16 mouse cellular contexts compared by ENCODE assay signal in the genomic region with DNA sequence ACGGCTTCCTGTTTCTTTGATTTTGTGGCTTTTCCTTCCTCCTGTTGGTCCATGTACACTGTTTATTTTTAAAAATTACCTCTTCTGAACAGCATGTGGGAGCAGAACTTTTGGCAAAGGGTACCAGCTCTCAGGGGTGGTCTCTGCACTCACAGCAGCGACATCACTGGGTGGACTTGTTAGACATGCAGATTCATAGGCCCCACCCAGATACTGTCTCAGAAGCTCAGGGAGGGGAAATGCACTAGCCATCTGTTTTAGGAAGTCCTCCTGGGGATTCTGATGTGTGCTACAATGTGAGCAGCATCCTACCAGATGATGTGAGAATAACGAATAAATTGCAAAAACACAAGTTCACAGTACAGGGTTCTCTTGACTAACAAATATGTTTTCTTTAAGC.
DNase-seq lines count a peak whose midpoint lies in the region; ATAC-seq lines count a peak whose summit lies in the region.
"Had no signal": no experiment of that assay in that cellular context is flagged by ENCODE, and none has a peak within 500 bp of the region (broad histone marks: within the 10 kb centered on the region; RNA-seq: fewer than 3 reads in every experiment).

No protein-coding gene starts in this region.

- H3K4me2 ChIP-seq in forebrain, embryonic 13.5 days = no peak overlapping the region
- H3K4me2 ChIP-seq in forebrain, embryonic 11.5 days (ENCODE audit: low read depth, low read length, severe bottlenecking) = no peak overlapping the region
- H3K4me2 ChIP-seq: embryonic facial prominence, embryonic 12.5 days; heart, embryonic 15.5 days; hindbrain, embryonic 15.5 days; liver, embryonic 15.5 days had no signal

- DNase-seq in forebrain, embryonic 11.5 days (ENCODE audit: low spot score) = no peak
- DNase-seq in heart, adult 9 months (ENCODE audit: low spot score in 2 of 2) = peak; percentile 1 to 2
- DNase-seq in heart, postnatal 25 days (ENCODE audit: low spot score) = no peak
- peak; percentile 7 for DNase-seq in brain, adult 2 months (ENCODE audit: low read depth, low spot score)
- DNase-seq in heart, postnatal 14 days = peak; percentile 1 to 2
- no peak for DNase-seq in spleen, adult 12 weeks (ENCODE audit: low spot score)
- DNase-seq in adrenal gland, postnatal 25 days = no peak
- DNase-seq: kidney, adult 18-20 months; kidney, postnatal 10 days; midbrain, embryonic 14.5 days had no signal

- 73% methylated on average over 3 of the region's 3 CpGs for WGBS in forebrain, embryonic 13.5 days
- WGBS in forebrain, embryonic 11.5 days = 62% methylated on average over 3 of the region's 3 CpGs

- ATAC-seq in forebrain, embryonic 13.5 days = peak; percentile 73
- no peak for ATAC-seq in forebrain, embryonic 11.5 days (replicated peaks; ENCODE audit: low FRiP score)
- ATAC-seq: lung, postnatal 0 days had no signal

- intact Hi-C loops in heart, postnatal 25 days (cut with DNase I) = no loop called here
- intact Hi-C loops in heart, postnatal 14 days (cut with DNase I) = loop anchor here (10.0 kb wide), 1 partner anchor 48 kb away; no protein-coding TSS in a partner anchor

- no peaks in the 10 kb centered on the region for H3K27me3 ChIP-seq in forebrain, embryonic 13.5 days
- no peaks in the 10 kb centered on the region for H3K27me3 ChIP-seq in forebrain, embryonic 11.5 days (ENCODE audit: control insufficient read depth, insufficient read depth, low read length)
- H3K27me3 ChIP-seq: embryonic facial prominence, embryonic 12.5 days; heart, embryonic 15.5 days; hindbrain, embryonic 15.5 days; liver, embryonic 15.5 days had no signal

- H3K36me3 ChIP-seq in forebrain, embryonic 13.5 days (ENCODE audit: poor library complexity, severe bottlenecking) = no peaks in the 10 kb centered on the region
- H3K36me3 ChIP-seq in forebrain, embryonic 11.5 days (ENCODE audit: control insufficient read depth, insufficient read depth, low read length) = no peaks in the 10 kb centered on the region
- H3K36me3 ChIP-seq: embryonic facial prominence, embryonic 12.5 days; heart, embryonic 15.5 days; hindbrain, embryonic 15.5 days; liver, embryonic 15.5 days had no signal

- no peak overlapping the region for H3K9ac ChIP-seq in forebrain, embryonic 13.5 days
- no peak overlapping the region for H3K9ac ChIP-seq in forebrain, embryonic 11.5 days (ENCODE audit: low read length)
- H3K9ac ChIP-seq: embryonic facial prominence, embryonic 12.5 days; heart, embryonic 15.5 days; hindbrain, embryonic 15.5 days; liver, embryonic 15.5 days had no signal

- H3K9me3 ChIP-seq in forebrain, embryonic 13.5 days (replicated peaks) = no peaks in the 10 kb centered on the region
- no peaks in the 10 kb centered on the region for H3K9me3 ChIP-seq in forebrain, embryonic 11.5 days (ENCODE audit: control insufficient read depth, low read length)
- H3K9me3 ChIP-seq: embryonic facial prominence, embryonic 12.5 days; heart, embryonic 15.5 days; hindbrain, embryonic 15.5 days; liver, embryonic 15.5 days had no signal

- no peak overlapping the region for H3K4me3 ChIP-seq in forebrain, embryonic 13.5 days
- H3K4me3 ChIP-seq in forebrain, embryonic 11.5 days (ENCODE audit: low read depth, low read length) = no peak overlapping the region
- H3K4me3 ChIP-seq: embryonic facial prominence, embryonic 12.5 days; heart, embryonic 15.5 days; hindbrain, embryonic 15.5 days; liver, embryonic 15.5 days had no signal

- no peak overlapping the region for H3K27ac ChIP-seq in forebrain, embryonic 13.5 days
- H3K27ac ChIP-seq in forebrain, embryonic 11.5 days (ENCODE audit: low read depth, low read length) = no peak overlapping the region
- H3K27ac ChIP-seq: embryonic facial prominence, embryonic 12.5 days; heart, embryonic 15.5 days; hindbrain, embryonic 15.5 days; liver, embryonic 15.5 days had no signal

- H3K4me1 ChIP-seq in forebrain, embryonic 13.5 days = no peaks in the 10 kb centered on the region
- H3K4me1 ChIP-seq in forebrain, embryonic 11.5 days (replicated peaks; ENCODE audit: control insufficient read depth, insufficient read depth, low read length) = no peaks in the 10 kb centered on the region
- H3K4me1 ChIP-seq: embryonic facial prominence, embryonic 12.5 days; heart, embryonic 15.5 days; hindbrain, embryonic 15.5 days; liver, embryonic 15.5 days had no signal

Comparison
In these comparisons a context has a peak if more than half of its experiments do, and no peak if none do; other contexts are left out.
1. DNase-seq: peak in heart, adult 9 months (2 of 2), brain, adult 2 months (single experiment) and heart, postnatal 14 days (2 of 2); none in forebrain, embryonic 11.5 days (single experiment), heart, postnatal 25 days (single experiment), spleen, adult 12 weeks (single experiment) and adrenal gland, postnatal 25 days (single experiment).